Mouse (Mus musculus): ENCODE results near the gene Gm49630.
"Not testable (repeated sequence)": the region's sequence is repeated elsewhere in the genome, so short reads cannot be mapped to it uniquely, and the experiment has no call there.

Gene Gm49630

GRCm38 (mm10) chr17:7366676-7367374 lies 5.0 kb downstream of the Gm49630 start:
- not testable (repeated sequence) for DNase-seq

- DNase-seq = not testable (repeated sequence)
Measured at GRCm38 (mm10) chr17:7366265-7366664, 5.5 kb downstream of the Gm49630 start.

- not testable (repeated sequence) for DNase-seq
Measured at GRCm38 (mm10) chr17:7365615-7366014, 6.2 kb downstream of the Gm49630 start.

GRCm38 (mm10) chr17:7360749-7361465 lies 10.9 kb downstream of the Gm49630 start:
- not testable (repeated sequence) for DNase-seq

DNA sequence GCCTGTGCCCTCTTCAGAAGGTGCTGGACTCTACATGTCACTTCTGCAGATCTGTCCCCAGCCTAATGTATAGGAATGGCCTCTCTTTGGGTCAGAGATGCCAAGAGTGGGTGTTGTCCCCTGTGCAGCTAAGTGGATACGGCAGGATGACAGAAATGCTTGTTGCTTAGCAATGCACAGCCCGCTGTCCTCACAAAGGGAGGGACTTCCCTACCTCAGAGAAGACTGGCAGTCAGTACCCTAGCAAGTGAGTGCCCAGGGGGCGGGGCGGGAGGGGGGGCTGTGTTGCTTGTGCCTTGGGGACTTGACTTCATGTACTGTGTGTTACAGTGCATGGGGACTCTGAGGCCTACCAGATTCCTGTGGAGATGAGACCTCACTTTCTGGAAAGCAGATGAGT lies 12.0 kb downstream of the Gm49630 start:
- DNase-seq = not testable (repeated sequence)

- DNase-seq = not testable (repeated sequence)
Measured at GRCm38 (mm10) chr17:7352596-7352995, 19.2 kb downstream of the Gm49630 start, which contains the start of gene Ttll2. Gene Ttll2, minus strand, starts transcription at chr17:7352696.

DNA sequence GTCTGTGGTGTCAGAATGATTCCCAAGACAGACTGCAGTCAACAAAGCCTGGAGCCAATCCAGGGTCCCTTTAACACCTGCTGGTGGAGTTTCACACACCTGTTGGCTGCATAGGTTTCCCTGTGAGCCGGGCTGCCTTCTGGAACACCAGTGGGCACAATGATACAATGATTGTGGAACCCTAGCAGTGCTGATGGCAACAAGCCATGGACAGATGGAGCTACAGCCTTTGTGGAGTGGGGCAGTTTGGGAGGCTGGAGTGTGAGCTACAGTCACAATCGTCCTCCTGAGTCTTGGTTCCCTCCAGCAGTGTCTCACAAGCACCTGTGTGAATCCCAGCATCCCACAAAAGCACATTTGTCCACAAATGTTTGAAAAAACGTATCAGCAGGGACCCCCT lies 23.0 kb downstream of the Gm49630 start:
- not testable (repeated sequence) for DNase-seq

GRCm38 (mm10) chr17:7337381-7337780 lies 34.4 kb downstream of the Gm49630 start:
- not testable (repeated sequence) for DNase-seq

DNA sequence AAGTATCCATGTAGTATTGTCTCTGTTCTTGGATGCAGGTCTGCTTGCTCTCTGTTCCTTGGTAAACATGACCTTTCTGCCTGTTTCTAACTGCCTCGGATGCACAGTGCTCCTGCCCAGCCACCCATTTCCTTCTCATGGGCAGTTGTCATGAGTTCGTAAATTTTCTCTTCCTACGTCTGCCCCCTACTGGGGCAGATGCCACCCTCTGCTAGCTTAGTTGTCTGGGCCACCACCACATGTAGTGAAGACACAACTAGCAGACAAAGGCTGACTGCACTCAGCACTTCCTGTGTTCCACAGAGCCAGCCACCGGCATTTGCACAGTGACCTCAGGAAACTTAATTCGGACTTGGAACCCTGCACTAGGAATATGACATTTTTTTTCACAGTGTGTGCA lies 39.0 kb downstream of the Gm49630 start:
- DNase-seq = not testable (repeated sequence)

DNA sequence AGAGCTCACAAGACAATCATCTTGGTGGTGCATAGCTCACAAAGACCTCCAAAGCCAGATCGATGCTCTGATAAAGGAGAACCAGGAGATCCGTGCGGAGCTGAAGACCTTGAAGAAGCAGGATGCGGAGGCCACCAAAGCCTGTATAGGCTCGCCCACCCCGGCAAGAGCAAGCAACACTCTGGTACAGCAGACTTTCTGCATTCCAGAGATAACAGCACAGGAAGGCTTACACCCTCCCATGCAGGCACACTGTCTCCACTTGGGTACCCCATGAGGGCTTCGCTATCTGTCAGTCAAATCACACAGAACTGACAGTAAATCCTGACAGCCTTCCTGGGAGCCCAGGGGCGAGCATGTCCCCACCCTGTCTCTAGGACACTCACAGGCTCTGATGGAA lies 45.4 kb downstream of the Gm49630 start:
- DNase-seq = not testable (repeated sequence)

- DNase-seq = not testable (repeated sequence)
Measured at GRCm38 (mm10) chr17:7324346-7324745, 47.4 kb downstream of the Gm49630 start, which contains the start of gene Tcp10a. Gene Tcp10a, plus strand, starts transcription at chr17:7324646.

- DNase-seq = not testable (repeated sequence)
Measured at GRCm38 (mm10) chr17:7319789-7320188, 52.0 kb downstream of the Gm49630 start.

- DNase-seq = not testable (repeated sequence)
Measured at GRCm38 (mm10) chr17:7315693-7316382, 55.9 kb downstream of the Gm49630 start.

- DNase-seq = peak in 1 of 2 experiments; percentile 44
Measured at GRCm38 (mm10) chr17:7306278-7307196, 65.2 kb downstream of the Gm49630 start.
